Mouse (Mus musculus) bone marrow, adult 2 months (tissue): ENCODE measurements around the gene BC030867.

Experiments used
- CTCF ChIP-seq: fragments of 200-500 bp; IDR thresholded peaks from 2 replicates; pipeline ENCODE4 v1.5.1; 2011; ENCODE audit warnings: low read length, control low read depth; ENCODE audit not compliant: control insufficient read depth, insufficient read depth
- POLR2A ChIP-seq: fragments of 200-500 bp; IDR thresholded peaks from 2 replicates; pipeline ENCODE4 v1.6.1; 2011; ENCODE audit warnings: low read depth, mild to moderate bottlenecking, control low read depth, low read length, borderline replicate concordance; ENCODE audit not compliant: control insufficient read depth

- TF ChIP-seq POLR2A, result no peak
- no peak for TF ChIP-seq CTCF
Measured at GRCm38 (mm10) chr11:102206481-102206880, 42.2 kb upstream of the BC030867 start.
